Mouse (Mus musculus) gastrocnemius, adult 18-20 months (tissue): ENCODE data around the gene Pgpep1l. TPM values are rescaled to one million over a fixed set of nuclear protein-coding genes. Genes with fewer than 3 reads are reported as not detected.

Experiments
- DNase-seq: peaks from one replicate; pipeline ENCODE4 v3.0.0; 2021; ENCODE audit warnings: low spot score
- total RNA-seq, 2 experiments: library from RNA; stranded (reverse); gene quantifications; 2 replicates each; pipeline ENCODE4 v1.2.3; 2021

The Pgpep1l gene
- total RNA-seq, 2 experiments from 2014 or later, result 4.2 to 4.6 TPM

DNA sequence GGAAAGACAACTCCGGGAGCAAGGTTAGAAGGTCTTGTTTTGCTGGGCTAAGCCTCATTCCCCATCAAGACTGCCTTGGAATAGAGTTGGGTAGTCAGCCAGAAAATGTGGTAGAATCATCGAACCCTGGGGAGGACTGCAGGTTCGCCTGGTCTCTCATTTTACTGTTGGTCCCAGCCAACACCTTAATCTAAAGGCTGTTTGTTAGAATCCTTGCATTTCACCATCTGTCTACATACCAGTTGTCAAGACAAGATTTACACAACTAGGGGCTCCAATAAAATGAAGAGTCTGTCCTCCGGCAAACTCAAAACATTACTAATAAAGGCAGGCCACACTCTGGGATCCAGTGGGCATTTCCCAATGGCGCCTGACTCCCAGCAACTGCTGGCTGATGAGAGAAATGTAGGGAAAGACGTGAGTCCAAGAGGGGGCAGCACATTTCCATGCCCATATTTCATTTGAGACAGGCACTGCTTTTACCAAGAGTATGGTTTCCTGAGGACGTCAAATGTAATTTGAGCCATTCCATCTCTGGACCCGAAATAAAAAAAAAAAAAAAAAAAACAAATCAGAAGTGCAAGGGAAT lies 1.3 kb downstream of the Pgpep1l start:
- DNase-seq, result no peak

DNA sequence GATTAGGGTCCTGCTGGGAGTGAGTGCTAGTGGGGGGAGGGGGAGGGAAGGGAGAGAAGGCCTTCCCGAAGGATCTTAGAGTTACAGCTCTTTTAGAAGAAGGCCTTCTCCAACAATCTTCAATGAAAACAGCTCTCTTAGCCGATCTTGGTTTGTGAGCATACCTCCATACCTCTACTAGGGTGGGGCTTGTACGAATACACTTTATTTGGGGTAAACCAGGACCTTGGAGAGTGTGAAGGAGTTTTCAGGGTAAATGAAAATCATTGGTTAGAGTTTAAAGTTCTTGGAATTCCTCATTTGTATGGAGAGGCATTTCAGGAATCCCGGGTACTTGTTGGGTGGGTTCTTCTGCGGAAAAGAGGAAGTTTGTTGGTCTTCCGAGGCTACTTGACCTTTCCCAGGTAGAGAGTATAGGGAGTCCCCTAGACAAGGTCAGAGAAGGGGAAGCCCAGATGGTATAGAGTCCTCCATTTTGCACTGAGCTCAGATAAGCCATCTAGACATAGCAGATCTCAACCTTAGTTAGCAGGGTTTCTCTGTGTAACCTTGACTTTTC lies 4.4 kb downstream of the Pgpep1l start:
- no peak for DNase-seq

DNA sequence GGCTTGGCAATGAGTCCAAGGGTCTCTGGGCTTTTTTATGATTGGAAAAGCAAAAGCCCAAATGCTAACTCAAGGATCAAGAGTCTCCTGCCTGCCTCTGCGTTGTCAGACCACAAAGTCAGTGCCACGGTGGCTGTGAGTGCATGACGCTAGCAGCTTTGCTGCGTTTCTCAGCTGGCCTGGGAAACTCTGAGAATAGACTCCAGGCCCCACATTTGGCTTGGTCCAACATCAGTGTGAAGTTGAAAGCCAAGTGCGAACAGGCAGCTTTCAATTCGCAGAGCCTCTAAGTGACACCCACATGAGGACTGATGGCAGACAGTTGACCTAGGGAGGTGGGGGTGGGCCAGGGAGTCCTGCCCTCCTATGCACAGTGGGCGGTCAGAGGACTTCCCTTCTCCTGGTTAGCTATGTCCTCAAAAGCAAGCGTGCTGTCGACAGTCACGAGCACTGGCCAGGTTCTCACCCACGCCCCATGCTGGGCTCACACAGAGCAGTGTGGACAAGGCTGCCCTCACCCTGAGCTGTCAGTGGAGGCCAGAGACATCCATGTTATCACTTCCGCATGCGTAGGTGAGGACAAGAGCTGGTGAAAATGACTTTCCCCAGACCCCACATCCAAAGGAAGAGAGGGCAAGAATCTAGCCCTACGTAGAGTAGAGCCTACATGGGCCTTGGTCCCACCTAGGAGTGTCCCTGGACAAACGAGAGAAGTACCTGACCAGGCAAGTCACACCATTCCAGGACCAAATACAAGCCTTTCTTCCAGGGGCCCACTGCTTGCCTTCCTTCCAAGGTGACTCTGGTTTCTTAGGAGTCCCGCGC lies 5.5 kb downstream of the Pgpep1l start:
- no peak for DNase-seq

DNA sequence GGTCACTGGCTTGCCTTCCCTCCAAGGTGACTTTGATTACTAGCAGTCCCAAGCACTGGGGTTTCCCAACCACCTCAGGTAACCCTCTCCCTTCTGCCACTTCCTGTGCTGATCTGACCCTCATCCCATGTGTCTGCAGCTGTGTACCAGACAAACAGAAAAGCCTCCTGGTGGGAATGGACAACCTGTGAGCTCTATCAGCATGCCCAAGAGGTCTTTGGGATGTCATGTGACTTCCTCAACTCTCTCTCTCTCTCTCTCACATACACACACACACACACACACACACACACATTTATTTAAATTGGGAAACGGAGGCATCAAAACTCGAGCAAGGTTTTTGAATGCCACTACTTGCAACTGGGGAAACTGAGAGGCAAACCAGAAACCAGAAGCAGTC lies 6.3 kb downstream of the Pgpep1l start:
- DNase-seq, result no peak

DNA sequence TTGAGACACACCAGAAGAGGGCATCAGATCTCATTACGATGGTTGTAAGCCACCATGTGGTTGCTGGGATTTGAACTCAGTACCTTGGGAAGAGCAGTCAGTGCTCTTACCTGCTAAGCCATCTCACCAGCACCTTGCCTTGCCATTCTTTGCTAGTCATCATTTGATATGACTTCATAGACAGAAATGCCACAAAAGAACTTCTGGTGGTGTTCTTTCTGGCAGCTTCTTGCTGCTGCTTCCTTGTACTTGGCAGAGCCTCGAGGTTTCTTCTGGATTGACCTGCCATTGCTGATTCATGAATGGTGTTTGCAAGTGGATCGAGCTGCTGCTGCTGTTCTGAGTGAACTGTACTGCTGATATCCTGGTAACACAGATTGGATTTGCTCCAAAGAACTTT lies 13.1 kb downstream of the Pgpep1l start:
- no peak for DNase-seq

DNA sequence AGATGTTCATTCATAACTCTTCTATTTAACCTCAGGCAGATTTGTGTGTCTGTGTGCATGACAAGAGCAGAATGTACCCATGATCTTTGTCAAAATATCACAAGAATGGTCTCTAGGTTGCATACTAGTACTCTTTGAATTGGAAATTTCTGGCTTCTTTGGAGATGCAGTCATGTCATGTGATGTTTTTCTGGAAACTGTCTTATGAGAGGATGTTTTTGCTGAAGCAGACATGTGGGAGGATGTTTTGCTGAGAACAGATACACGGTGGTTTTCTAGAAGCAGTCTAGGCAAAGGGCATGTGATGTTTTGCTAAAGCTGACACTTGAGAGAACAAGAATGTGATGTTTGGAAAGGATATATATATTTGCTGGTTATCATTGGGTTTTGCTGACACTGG lies 13.6 kb downstream of the Pgpep1l start:
- DNase-seq, result no peak

DNA sequence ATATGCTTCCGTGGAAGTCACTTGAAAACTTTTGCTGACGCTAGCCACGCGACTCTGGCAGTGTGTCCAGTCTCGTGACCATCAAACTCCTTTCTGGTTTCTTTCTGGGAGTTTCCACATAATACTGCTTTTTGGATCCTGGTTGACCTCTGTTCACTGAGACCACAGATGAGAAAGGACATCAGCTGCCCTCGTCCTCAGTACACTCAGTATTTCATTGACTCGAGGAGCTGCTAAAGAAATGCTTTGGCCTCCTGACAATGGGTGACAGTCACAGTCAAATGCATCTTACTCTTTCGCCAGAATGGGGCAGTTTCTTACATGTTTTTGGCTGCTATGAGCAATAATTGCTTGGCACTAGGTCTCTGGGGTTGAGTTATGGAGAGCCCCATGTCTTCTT lies 17.8 kb downstream of the Pgpep1l start:
- no peak for DNase-seq

DNA sequence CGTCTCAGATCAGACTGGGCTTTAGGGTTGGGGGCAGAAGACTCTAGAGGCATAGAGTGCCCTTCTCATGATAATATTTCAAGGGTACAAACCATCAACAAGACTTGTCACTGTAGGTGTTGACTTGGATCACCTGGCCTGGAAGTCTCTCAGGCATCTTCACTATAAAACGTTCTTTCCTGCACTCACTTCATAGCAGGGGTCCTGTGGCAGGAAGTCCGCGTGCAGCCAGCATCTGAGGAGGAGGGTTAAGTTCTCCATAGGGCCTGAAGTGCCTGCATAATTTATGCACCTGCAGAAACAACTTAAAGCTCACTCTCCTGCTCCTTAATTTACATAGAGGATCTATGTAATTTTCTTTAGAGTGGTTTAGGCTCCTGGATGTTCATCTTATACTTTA lies 18.4 kb downstream of the Pgpep1l start:
- DNase-seq, result no peak

DNA sequence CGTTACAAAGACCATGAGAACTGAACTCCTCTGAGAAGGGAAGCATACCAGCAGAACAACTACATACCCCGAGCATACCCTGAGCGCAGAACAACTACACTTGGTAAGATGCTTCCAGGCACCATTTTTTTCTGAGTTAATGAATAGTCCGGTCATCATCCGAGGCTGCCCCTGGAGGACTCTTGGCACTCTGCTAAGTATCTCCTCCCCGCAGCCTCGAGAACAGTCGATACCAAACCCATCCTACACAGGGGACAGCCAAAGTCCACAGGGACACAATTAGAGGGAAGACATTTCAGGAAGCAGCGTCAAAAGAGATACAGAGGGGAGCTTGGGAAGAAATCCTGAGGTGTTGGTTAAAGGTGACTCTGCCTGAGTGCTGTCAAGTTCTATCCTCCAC lies 22.8 kb downstream of the Pgpep1l start:
- DNase-seq, result no peak

DNA sequence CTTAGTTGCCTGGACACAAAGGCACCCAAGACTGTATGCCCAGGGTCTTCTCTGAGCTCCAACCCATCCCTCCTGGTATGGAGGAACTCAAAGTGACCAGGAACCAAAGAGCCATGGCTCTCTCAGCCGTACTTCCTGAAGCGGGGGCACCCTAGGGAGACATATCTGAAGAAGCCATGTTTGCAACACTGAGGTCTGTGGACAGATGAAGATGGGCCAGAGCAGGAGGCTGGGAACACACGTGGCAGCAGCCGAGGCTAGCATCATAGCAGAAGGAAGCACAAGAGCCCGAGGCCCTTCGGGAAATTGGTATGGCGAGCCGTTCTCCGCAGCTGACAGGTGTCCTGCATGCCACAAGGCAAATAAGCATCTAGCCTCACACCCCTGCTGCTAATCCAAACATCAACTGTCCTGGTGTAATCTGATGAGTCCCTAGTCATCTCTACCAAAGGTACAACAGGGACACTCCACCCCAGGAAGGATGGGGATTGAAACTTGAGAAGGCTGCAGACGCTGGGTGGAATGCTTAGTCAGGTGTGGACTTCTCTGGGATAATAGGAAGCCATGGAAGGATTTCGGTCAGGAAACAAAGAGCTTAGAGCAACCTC lies 24.7 kb downstream of the Pgpep1l start:
- no peak for DNase-seq

DNA sequence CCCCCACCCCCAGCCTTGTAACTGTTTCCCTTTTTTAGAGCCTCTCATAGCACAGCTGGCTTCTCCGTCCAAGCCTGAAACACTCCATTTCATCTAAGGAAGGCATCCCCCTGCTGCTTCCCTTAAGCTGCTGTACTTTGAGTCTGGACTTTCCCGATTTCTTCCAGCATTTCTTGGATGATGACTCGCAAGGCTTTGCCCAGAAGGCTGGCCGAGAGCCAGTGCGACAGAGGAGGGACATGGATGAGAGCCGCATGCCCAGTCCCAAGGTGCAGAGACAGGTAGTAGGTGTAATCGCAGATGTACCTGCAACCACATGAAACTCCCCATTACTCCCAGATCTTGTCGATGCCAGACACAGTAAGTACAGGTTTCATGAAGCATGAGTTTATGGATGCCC lies 27.2 kb downstream of the Pgpep1l start:
- DNase-seq, result no peak

DNA sequence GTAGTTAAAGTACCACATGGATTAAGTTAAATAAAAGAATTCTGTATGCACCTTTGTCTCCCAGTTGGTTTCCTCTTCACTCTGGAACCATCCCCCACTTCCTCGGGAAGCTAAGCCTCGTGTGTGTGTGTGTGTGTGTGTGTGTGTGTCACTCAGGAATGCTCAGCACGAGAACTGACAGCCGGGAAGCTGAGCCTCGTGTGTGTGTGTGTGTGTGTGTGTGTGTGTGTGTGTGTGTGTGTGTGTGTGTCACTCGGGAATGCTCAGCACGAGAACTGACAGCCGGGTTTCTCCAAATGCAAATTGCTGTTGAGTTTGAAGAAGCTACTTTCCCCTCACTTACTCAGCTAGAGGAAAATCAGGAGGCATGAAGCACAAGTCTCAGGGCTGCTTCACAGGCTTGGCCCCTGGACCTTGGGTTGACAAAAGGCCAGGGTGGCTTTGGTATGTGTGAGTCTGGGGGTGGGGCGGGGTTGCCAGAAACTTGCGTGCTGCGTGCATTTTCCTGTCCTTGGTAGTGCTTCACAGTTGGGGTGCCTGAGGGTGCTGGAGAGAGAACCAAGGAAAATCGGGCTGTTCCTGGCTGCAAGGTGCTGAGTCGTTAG lies 30.3 kb downstream of the Pgpep1l start:
- no peak for DNase-seq

DNA sequence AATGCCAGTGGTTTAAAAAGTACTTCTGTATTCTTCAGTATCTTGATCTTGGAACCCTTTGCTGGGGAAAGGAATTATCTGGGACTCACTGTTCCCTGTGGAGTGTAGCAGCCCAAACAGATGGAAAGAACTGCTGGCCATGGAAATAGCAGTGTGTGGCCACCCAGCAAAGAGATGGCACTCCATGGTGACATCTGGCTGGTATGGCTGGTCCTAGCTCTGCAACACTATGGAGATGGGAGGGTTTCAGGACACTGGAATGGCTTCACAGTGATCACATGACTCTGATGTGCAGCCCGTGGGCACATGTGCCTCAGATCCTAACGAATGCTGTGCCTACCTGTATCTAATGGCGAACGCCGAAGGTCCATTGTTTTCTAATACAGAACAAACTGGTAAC lies 31.5 kb downstream of the Pgpep1l start:
- DNase-seq, result no peak

DNA sequence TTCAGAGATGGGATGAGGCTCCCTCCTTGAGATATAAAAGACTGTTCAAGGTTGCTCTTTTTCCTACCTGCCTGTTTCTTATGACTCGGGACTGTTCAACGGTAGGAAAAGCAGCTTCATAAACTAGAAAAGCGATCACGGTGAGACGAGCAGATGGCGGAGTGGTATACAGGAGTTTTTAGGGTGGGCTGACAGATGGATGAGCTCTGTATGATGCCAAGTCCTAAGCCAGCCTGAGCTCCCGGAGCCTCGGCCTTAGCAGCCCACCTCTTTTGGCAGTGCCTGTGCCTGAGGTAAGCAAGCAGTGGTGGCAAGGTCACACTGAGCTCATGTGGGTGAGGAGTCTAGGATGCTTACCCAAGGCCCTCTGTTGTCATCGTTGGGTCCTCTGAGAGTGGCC lies 33.2 kb downstream of the Pgpep1l start:
- no peak for DNase-seq

DNA sequence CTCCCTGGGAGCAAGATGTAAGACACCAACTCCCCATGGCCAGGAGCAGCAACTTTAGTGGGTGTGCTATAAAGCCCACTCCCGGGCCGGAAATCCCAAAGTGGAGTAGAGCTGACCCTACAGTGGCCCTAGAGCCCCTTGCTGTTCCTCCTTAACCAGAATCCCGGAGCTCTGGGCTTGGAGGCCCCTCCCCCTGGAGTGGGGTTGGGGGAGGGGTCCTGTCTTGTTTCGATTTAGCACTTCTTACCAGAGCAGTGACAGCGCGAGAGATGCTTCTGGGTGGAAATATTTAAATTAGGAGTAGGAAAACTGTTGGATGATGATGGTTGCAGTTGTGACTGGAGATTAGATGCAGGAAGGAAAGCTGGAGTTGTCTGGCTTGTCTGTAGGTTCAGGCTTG lies 35.5 kb downstream of the Pgpep1l start:
- no peak for DNase-seq

DNA sequence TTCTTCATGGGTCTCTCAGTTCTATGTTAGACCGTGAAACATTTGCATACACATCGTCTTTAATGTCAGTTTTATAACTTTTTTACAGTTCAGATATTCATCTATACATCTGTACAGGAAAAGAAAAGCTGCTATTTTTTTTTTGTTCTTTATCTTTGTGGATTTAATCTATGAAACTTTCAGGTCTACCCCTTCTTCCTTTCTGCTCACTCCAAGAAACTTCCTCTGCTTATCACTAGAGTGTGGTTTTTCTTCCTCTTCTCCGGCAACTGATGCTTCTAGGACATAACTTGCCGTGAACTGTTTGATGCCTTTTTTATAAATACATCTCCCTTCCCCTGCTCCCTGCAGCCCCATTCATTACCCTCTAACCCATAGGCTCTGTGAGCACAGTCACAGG lies 36.4 kb downstream of the Pgpep1l start:
- no peak for DNase-seq

DNA sequence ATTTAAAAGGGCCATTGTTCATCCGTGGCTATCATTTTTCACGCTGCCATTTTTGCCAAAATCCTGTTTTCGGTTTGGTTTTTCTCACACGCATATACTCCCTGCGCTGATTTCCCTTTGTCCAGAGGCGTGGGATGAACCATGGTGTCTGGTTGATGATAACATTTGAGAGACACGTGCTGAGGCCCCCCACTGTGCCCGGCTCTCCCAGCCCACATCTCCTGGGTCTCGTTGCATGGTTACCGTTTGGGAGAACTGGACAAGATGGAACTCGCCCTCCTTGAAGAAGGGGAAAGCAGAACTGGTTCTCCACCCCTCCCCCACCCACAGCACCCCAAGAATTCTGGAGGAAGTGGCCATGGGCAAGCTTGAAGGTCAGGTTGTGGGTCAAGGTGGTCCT lies 37.0 kb downstream of the Pgpep1l start:
- no peak for DNase-seq

DNA sequence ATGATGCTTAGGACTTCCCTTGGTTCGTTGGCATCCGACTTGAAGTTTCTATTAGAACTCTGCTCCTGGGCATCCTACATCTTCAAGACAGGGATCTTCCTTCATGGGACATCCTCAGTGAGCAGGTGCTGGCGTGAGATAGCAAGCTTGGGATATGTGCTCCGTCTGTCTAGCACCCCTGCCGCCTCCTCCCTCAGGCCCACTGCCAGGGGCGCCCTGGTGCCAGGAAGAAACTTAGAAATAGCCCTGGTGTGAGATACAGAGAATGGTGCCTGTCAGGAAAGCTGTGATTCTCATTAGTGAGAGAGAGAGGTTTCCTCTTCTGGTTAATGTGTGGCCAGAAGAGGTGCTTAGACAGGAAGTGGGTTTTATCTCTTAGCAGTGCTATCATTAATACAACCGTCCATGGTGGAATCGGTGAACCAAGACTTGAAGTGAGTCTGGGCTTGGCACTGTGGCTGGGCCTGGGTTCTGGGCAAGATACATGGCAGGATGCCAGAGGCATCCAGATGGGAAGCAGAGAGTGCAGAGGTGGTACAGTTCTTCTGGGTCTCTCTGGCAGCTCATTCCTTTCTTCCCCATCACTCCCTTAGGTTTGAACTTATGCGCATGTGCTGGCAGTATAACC lies 38.5 kb downstream of the Pgpep1l start:
- DNase-seq, result peak; percentile 34

DNA sequence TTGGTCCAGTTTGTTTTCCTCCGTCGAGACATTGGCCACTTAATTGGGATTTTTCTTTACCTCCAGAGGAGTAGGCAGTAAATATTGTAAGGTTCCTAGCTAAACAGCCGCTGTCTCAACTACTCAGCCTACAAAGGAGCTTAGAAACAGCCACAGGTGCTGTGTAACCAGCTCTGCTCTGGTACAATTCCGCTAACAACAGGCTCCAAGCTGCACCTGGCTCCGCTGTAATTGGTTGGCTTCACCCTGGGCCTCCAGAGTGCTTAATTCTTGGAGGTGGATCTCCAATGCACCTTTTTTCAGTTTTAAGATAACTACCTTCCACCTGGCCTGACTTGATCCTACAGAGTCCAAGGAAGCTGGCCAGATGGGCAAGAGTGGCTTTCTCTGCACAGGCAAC lies 40.0 kb downstream of the Pgpep1l start:
- DNase-seq, result no peak

DNA sequence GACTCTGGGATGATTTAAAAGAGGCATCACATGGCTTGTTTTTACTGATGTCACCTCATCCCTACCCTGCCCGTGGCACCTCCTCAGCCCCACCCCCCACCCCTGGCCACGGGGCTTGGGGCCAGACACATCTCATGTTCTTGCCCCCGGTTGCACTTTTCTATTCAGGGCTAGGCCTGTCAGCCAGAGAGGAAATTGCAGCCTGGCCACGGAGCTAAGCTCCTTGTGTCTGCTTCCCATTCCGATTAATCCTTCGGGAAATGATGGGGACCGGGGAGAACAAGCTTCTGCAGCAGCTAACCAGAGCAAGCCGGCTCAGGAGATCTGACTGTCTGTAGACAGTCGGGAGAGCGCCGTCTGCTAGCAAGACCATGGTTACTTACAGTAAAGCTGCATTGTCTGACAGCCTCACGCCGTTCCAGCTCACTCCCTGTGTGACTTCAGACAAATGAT lies 40.7 kb downstream of the Pgpep1l start:
- DNase-seq, result peak; percentile 84

DNA sequence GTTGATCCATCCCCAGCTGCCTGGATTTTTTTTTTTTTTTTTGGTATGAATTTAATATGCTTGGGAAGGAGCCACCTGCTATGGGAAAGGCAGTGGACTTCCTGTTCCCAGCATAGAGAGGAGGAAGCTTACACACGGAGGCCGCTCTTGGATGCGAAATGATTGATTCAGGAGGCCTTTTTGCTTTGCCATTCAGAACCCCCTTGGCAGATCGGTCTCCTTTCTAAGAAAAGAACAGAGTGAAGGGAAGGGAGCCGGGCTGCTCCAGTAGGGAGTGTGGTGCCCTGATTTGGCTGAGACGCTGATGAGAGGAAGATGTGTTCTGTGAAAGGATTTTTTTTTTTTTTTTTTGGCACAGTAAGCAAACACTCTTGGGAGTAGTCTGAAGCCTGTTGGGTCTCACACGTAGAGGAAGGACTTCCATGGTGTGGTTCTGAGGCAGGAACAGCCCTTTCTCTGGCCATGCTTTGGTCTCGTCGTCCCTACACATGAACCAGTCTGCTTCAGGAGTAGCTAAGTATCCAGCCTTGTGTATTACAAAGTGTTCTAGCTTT lies 42.3 kb downstream of the Pgpep1l start:
- DNase-seq, result no peak
